Mouse (Mus musculus) bone marrow, adult 2 months (tissue): ENCODE data around the gene Mtmr3.

Source experiments
- CTCF ChIP-seq: fragments of 200-500 bp; IDR thresholded peaks from 2 replicates; pipeline ENCODE4 v1.5.1; 2011; ENCODE audit warnings: low read length, control low read depth; ENCODE audit not compliant: control insufficient read depth, insufficient read depth
- POLR2A ChIP-seq: fragments of 200-500 bp; IDR thresholded peaks from 2 replicates; pipeline ENCODE4 v1.6.1; 2011; ENCODE audit warnings: low read depth, mild to moderate bottlenecking, control low read depth, low read length, borderline replicate concordance; ENCODE audit not compliant: control insufficient read depth

GRCm38 (mm10) chr11:4599916-4600315 lies 5.3 kb upstream of the Mtmr3 start:
- TF ChIP-seq CTCF (no peak), POLR2A (no peak)
